8 mouse cellular contexts compared by ENCODE assay signal in the genomic region with DNA sequence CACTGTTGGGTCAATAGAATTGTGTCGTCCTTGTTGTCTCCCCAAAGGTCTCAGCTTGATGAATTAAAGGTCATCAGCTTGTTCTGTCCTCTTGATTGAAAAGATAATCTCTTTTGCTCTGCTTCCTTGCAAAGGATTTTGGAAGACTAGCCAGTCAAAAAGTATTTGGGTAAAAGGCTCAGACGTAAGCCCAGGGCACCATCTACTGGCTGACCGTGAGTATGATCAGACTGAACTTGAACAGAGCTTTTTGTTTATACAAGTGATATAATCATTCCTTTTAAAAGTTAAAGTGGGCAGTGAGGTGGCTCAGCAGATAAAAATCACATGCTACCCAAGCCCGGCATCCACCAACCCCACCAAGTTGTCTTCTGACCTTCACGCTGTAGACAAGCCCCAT. TPM values are rescaled to one million over a fixed set of nuclear protein-coding genes. Genes with fewer than 3 reads are reported as not detected.
DNase-seq lines count a peak whose midpoint lies in the region; ATAC-seq lines count a peak whose summit lies in the region.

No protein-coding gene starts in this region.

- DNase-seq in gastrocnemius, postnatal 14 days, result peak; percentile 20
- DNase-seq in gastrocnemius, postnatal 4 days (ENCODE audit: low spot score in 2 of 2), result no peak
- peak; percentile 15 for DNase-seq in right cerebral cortex, adult 18-20 months
- no peak for DNase-seq in right cerebral cortex, postnatal 36 days (ENCODE audit: low spot score in 2 of 2)
- peak; percentile 48 to 64 for DNase-seq in adrenal gland, postnatal 36 days
- DNase-seq in natural killer cell, adult 2 months (ENCODE audit: low spot score in 2 of 2), result peak; percentile 26 to 54
- DNase-seq in urinary bladder, postnatal 25 days (ENCODE audit: low spot score), result no peak

- ATAC-seq in inflammation-experienced regulatory T-cells, adult 6 months, result peak; percentile 56

- intact Hi-C loops in gastrocnemius, postnatal 14 days (cut with DNase I; ENCODE audit: low total_unique reads), result loop anchor here (10.0 kb wide), 1 partner anchor 87 kb away; no protein-coding TSS in a partner anchor

RNA-seq across cellular contexts. Expression of a gene that starts 31.1 kb away (rescaled TPM):
- not detected for total RNA-seq in gastrocnemius, postnatal 14 days (2021)
- total RNA-seq in gastrocnemius, postnatal 4 days (2021), result not detected
- 1 to 10 TPM in 1 of 2 experiments, under 1 TPM in 1; 0.72 to 1.8 TPM for total RNA-seq in adrenal gland, postnatal 36 days (2021)
- 1 to 10 TPM in 1 of 3 experiments, not detected in 2; 5.0 TPM for polyA plus RNA-seq in inflammation-experienced regulatory T-cells, adult 6 months (2017; shearing (Covaris generic))

RNA-seq across cellular contexts. Expression of a gene that starts 34.6 kb away (rescaled TPM):
- 10 to 100 TPM; 13.1 to 14.8 TPM for total RNA-seq in gastrocnemius, postnatal 14 days (2021)
- 10 to 100 TPM; 20.0 to 21.3 TPM for total RNA-seq in gastrocnemius, postnatal 4 days (2021)
- total RNA-seq in adrenal gland, postnatal 36 days (2021), result 10 to 100 TPM; 29.4 to 37.7 TPM
- polyA plus RNA-seq in inflammation-experienced regulatory T-cells, adult 6 months (2017; shearing (Covaris generic)), result under 1 TPM; 0.15 to 0.91 (median 0.59) TPM

RNA-seq across cellular contexts. Expression of a gene that starts 56.8 kb away (rescaled TPM):
- 10 to 100 TPM; 35.3 to 72.2 TPM for total RNA-seq in gastrocnemius, postnatal 14 days (2021)
- 100 to 1,000 TPM; 282 to 422 TPM for total RNA-seq in gastrocnemius, postnatal 4 days (2021)
- 1 to 10 TPM; 4.9 to 5.5 TPM for total RNA-seq in adrenal gland, postnatal 36 days (2021)
- polyA plus RNA-seq in inflammation-experienced regulatory T-cells, adult 6 months (2017; shearing (Covaris generic)), result 1 to 10 TPM in 1 of 3 experiments, under 1 TPM in 2; 0.32 to 1.7 (median 0.46) TPM

Comparison
In these comparisons a context has a peak if more than half of its experiments do, and no peak if none do; other contexts are left out.
1. DNase-seq: peak in gastrocnemius, postnatal 14 days (single experiment), right cerebral cortex, adult 18-20 months (single experiment), adrenal gland, postnatal 36 days (2 of 2) and natural killer cell, adult 2 months (2 of 2); none in gastrocnemius, postnatal 4 days (0 of 2), right cerebral cortex, postnatal 36 days (0 of 2) and urinary bladder, postnatal 25 days (single experiment).
2. RNA of a gene that starts 56.8 kb away (total RNA-seq): 282 to 422 TPM in gastrocnemius, postnatal 4 days and 35.3 to 72.2 TPM in gastrocnemius, postnatal 14 days; 4.9 to 5.5 TPM in adrenal gland, postnatal 36 days; every median in the first group is over 4 times any median in the second.